Mouse (Mus musculus) bone marrow, adult 2 months (tissue): Measurements from ENCODE around the gene Os9. TPM values are rescaled to one million over a fixed set of nuclear protein-coding genes. Genes with fewer than 3 reads are reported as not detected.
A peak's percentile ranks its signal among the peaks of the same experiment; 100 is the strongest.

Experiments used
- H3K27ac ChIP-seq: fragments of 200-500 bp; 2 replicates; pipeline ENCODE4 v1.5.1; 2012; ENCODE audit warnings: low read depth, mild to moderate bottlenecking, control low read depth, inconsistent platforms, low read length; ENCODE audit not compliant: control insufficient read depth, poor library complexity, insufficient read depth
- H3K4me1 ChIP-seq: fragments of 200-500 bp; 2 replicates; pipeline ENCODE4 v1.6.1; 2011; ENCODE audit warnings: low read length; ENCODE audit not compliant: control insufficient read depth, insufficient read depth
- H3K4me3 ChIP-seq: fragments of 200-500 bp; replicated peaks from 2 replicates; pipeline ENCODE3; 2011; ENCODE audit warnings: mild to moderate bottlenecking, low read depth, low read length, control low read depth; ENCODE audit not compliant: control insufficient read depth
- CTCF ChIP-seq: fragments of 200-500 bp; IDR thresholded peaks from 2 replicates; pipeline ENCODE4 v1.5.1; 2011; ENCODE audit warnings: low read length, control low read depth; ENCODE audit not compliant: control insufficient read depth, insufficient read depth
- POLR2A ChIP-seq: fragments of 200-500 bp; IDR thresholded peaks from 2 replicates; pipeline ENCODE4 v1.6.1; 2011; ENCODE audit warnings: low read depth, mild to moderate bottlenecking, control low read depth, low read length, borderline replicate concordance; ENCODE audit not compliant: control insufficient read depth
- WGBS: fragments of 180-500 bp; shearing (Covaris S2); methylation state at CpG from one replicate; pipeline ENCODE4 v1.1.7; 2018; 5-methylcytosine and 5-hydroxymethylcytosine counted together
- polyA plus RNA-seq: library from polyadenylated mRNA; stranded (reverse); fragments of >200 nt; gene quantifications from 2 replicates; pipeline ENCODE4 v1.2.4, GENCODE M21; 2011; ENCODE audit warnings: low replicate concordance; ENCODE audit not compliant: missing spikeins, insufficient read depth, insufficient read length

Os9 gene
- polyA plus RNA-seq, 1 experiment: 69.0 TPM

DNA sequence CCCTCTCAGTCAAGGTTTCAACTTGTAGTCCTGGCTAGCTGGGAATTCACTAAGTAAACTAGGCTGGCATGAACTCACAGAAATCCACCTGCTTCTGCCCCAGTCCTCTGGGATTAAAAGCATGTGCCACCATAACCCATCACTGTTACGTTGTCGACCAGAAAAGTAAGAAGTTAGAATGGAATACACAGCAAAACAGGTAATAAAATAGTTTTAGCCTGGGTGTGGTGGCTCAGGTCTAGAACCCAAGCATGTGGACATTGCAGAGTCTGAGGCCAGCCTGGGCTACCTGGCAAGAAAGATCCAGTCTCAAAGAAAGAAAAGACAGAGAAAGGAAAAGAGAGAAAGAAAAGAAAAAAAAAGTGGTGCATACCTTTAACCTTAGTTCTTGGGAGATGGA is 59.4 kb downstream of the Os9 start:
- TF ChIP-seq CTCF (no peak), POLR2A (no peak)
- WGBS: 75% methylated on average over 2 of the region's 2 CpGs
- Histone ChIP-seq H3K27ac (no peak overlapping the region), H3K4me3 (no peak overlapping the region), H3K4me1 (no peaks in the 10 kb centered on the region; the same call in 1 of the 2 replicates)

DNA sequence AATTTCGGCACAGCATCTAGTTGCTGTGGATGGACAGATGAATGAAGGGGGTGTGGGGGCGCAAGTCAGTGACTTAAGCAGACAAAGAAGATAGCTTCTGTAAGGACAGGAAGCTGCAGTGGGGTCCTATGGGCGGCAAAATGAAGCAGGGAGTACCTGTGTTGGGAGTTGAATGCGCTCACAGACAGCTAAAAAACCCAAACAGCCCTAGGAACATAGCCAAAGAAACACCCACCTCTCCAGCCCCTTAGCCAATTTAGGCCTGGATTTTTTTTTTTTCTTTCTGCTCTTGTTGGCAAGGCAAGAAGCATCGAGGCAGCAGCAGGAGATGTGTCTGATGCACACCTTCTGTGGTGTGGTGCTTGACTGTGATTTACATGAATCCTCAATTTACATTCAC is 59.8 kb downstream of the Os9 start:
- TF ChIP-seq POLR2A (no peak), CTCF (no peak)
- no peaks in the 10 kb centered on the region; the same call in 1 of the 2 replicates for H3K4me1 ChIP-seq
- 67% methylated on average over 5 of the region's 5 CpGs for WGBS

DNA sequence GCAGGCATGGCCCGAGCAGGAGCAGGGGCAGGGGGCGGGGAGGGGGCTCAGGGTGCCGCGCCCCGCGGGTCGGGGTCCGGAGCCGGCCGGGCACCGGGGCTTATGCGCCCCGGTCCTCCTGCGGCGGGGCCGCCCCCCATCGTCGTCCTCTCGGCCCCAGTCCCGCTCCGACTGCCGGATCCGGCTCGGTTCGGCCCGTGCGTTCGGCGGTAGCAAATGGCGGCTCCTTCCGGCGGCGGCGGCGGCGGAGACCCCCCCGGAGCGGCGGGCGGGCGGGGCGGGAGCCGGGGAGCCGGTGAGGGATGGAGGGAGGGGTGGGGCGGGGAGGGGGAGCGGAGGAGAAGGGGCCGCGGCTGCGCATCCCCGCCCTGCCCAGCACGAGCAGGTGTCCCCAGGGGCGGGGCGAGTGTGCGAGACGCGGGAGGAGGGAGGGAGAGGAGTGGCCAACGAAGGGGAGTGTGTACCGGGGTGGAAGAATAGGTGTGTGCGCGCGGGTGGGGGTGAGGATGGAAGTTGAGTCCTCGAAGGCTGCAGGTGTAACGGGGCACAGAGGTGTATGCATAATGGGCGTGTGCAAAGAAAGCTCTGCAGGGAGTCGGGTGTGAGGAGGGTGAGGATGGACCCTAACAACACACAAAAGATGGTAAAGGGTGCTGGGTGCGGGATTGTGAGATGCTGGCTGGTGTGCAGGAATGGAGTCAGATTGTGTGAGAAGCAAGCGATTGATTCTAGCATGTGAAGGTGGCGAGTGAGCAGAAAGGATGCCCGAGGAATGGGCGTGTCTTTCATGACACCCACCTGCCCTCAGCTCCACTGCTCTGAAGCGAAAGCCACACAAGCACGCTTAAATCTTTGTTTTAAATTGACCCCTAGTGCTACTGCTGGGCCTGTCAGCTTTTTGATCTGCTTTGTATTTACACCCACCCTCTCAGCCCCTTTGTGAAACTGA is 60.7 kb downstream of the Os9 start, which contains the start of gene March9:
Gene March9 (minus strand): TSS at position 217 of the 949 bp plus-strand sequence.
- WGBS: 2% methylated on average over 67 of the region's 72 CpGs
- Histone ChIP-seq H3K4me1 (peaks cover under 1% of the 10 kb centered on the region; the same call in 1 of the 2 replicates), H3K27ac (no peak within 1 kb of the TSS), H3K4me3 (peak within 1 kb of the TSS; percentile 21)
- TF ChIP-seq CTCF: no peak
- TF ChIP-seq POLR2A: no peak

More for the DNA sequence above, 59.8 kb downstream of the Os9 start:
- Histone ChIP-seq H3K4me3 (no peak overlapping the region), H3K27ac (no peak overlapping the region)

DNA sequence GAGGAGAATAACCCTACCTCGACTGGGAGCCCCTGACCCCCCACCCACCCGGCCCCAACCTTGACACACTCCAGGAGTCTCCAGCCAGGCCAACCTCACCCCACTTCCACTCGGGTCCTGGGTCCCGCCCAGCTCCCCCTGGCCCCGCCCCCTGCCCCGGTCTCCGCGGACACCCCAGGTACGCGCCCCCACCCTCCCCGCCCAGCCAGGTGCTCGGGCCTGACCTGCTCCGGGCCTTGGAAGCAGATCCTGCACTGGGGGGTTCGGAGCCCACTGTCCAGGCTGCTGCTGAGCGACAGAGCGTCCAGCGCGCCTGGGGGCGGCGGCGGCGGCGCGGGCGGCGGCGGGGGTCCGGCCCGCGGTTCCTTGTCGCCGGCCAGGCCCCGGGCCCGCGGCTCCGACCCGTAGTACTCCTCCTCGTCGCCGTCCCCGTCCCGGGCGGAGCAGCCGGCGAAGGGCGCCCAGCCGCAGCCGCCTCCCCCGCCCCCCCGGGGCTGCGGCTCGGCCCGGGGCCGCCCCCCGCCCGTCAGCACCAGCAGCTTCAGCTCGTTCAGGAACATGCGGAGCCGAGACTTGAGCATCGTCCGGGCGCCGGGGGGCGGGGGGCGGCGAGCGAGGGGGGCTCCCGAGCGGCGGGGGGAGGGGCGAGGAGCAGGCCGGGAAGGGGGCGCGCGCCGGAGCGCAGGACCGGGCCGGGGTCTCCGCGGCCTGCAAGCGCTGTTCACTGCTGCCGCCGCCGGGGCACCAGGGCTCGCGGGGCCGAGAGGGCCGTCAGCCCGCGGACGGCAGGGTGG is 61.6 kb downstream of the Os9 start:
- peaks cover 1% of the 10 kb centered on the region; the same call in 1 of the 2 replicates for H3K4me1 ChIP-seq
- H3K4me3 ChIP-seq: no peak overlapping the region
- no peak for TF ChIP-seq POLR2A
- WGBS: 2% methylated on average over 69 of the region's 92 CpGs
- H3K27ac ChIP-seq: no peak overlapping the region

DNA sequence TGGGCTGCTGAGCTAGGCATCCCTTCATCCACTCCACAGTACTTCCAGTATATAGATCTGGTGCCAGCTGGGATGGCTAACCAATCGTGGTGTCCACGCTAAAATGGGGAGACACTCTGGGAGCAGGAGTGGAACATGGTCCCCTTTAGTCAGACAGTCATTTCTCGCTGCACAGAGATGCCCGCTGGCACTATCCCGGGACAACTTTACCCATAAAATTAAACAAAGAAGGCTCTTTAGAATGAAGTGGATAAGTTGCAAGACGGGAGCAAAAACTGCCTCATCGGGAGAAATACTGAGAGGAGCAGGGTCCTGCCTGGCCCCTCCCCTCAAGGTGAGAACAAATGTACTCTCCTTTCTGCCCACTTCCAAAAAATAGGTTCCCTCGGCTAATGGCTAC is 62.2 kb downstream of the Os9 start:
- H3K27ac ChIP-seq: no peak overlapping the region
- H3K4me3 ChIP-seq: no peak overlapping the region
- WGBS: 9% methylated on average over 8 of the region's 8 CpGs
- H3K4me1 ChIP-seq: peaks cover 1% of the 10 kb centered on the region; the same call in 1 of the 2 replicates
- TF ChIP-seq POLR2A: no peak
- no peak for TF ChIP-seq CTCF

DNA sequence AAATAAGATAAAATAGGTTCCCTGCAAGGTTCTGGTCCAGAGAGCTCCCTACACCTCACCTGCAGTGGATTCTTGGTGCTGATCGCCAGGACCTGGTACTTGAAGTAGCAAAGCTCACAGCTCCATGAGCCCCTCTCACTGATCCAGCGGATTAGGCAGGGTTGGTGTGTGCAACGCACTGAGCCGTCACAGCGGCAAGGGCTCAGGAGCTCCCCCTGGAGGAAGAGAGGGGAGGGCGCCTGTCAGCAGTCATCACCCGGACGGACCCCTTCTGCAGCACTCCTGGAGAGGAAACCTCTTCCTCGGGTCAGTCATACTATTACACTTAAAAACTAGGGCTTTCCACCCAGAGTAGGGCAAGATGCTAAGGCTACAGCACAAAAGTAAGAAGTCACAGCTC is 62.8 kb downstream of the Os9 start:
- H3K4me3 ChIP-seq: no peak overlapping the region
- under 1% methylated on average over 9 of the region's 9 CpGs for WGBS
- no peak for TF ChIP-seq POLR2A
- TF ChIP-seq CTCF: peak; percentile 96
- no peak overlapping the region for H3K27ac ChIP-seq
- peaks cover 1% of the 10 kb centered on the region; the same call in 1 of the 2 replicates for H3K4me1 ChIP-seq

DNA sequence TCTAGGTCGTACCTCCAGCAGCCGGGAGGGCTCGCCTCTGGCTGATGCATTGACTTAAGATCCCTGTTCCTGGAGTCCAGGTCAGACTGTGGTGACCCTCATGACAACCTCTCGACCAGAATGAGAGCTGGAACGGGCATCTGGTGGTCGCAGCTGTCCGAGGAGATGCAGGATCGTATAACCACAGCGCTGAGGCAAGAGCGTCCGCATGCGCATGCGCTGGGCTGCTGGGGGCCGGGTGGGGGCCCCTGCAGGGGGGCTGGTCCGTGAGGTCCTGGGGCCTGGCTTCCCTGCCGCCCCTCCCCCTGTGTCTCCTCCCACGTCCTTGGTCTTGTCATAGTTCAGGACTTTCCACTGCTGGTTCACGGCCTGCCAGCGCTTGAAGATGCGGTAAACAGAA is 64.4 kb downstream of the Os9 start:
- no peak overlapping the region for H3K4me3 ChIP-seq
- TF ChIP-seq CTCF (no peak), POLR2A (no peak)
- no peak overlapping the region for H3K27ac ChIP-seq
- 85% methylated on average over 20 of the region's 20 CpGs for WGBS
- H3K4me1 ChIP-seq: peaks cover 1% of the 10 kb centered on the region; the same call in 1 of the 2 replicates

DNA sequence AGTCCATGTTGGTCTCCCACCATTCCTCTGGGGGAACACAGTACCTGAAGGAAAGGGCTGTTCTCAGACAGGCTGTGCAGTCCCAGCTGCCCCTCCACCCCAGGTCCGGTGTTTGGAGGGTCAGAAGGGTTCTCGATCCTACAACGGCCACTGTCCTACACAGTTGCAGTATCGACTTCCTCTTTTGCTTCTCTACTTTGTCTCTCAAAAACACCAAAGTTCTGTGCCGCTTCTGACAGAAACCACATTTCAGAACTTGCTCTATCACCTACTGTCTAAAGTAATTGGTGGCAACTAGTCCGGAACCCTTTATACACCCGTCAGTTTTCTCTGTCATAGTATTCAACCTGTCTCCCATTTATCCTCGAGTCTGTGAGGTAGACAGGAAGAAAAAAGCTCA is 65.5 kb downstream of the Os9 start:
- TF ChIP-seq POLR2A (no peak), CTCF (no peak)

More for the DNA sequence above, 65.5 kb downstream of the Os9 start:
- Histone ChIP-seq H3K4me3 (no peak overlapping the region), H3K4me1 (peaks cover 1% of the 10 kb centered on the region; the same call in 1 of the 2 replicates), H3K27ac (no peak overlapping the region)
- 7% methylated on average over 8 of the region's 8 CpGs for WGBS
